Mouse (Mus musculus) layer of hippocampus, postnatal 10 days (tissue): ENCODE measurements around the gene Mab21l3. TPM values are rescaled to one million over a fixed set of nuclear protein-coding genes. Genes with fewer than 3 reads are reported as not detected.
"Not testable (repeated sequence)": the region's sequence is repeated elsewhere in the genome, so short reads cannot be mapped to it uniquely, and the experiment has no call there.

Source experiments
- DNase-seq, 2 experiments: peaks; one replicate each; pipeline ENCODE4 v3.0.0; 2021; ENCODE audit warnings: low spot score in 2 of 2
- total RNA-seq, 2 experiments: library from RNA; stranded (reverse); gene quantifications; 2 replicates each; pipeline ENCODE4 v1.2.3; 2021

The Mab21l3 gene
- total RNA-seq, 2 experiments from 2014 or later: 0.18 to 0.30 TPM

GRCm38 (mm10) chr3:101842372-101843094 lies 6.2 kb downstream of the Mab21l3 start:
- no peak for DNase-seq

- no peak for DNase-seq
Measured at GRCm38 (mm10) chr3:101839327-101839726, 9.4 kb downstream of the Mab21l3 start.

GRCm38 (mm10) chr3:101836971-101837370 lies 11.8 kb downstream of the Mab21l3 start:
- no peak for DNase-seq

GRCm38 (mm10) chr3:101836532-101836931 lies 12.2 kb downstream of the Mab21l3 start:
- DNase-seq: no peak

- DNase-seq: peak; percentile 41 to 44
Measured at GRCm38 (mm10) chr3:101836045-101836444, 12.7 kb downstream of the Mab21l3 start.

GRCm38 (mm10) chr3:101831189-101831858 lies 17.4 kb downstream of the Mab21l3 start:
- DNase-seq: no peak

- DNase-seq: no peak
Measured at GRCm38 (mm10) chr3:101829881-101830616, 18.7 kb downstream of the Mab21l3 start.

GRCm38 (mm10) chr3:101828595-101828994 lies 20.2 kb downstream of the Mab21l3 start:
- DNase-seq: no peak

GRCm38 (mm10) chr3:101827220-101827715 lies 21.5 kb downstream of the Mab21l3 start:
- no peak for DNase-seq

- DNase-seq: no peak
Measured at GRCm38 (mm10) chr3:101824338-101824737, 24.4 kb downstream of the Mab21l3 start.

GRCm38 (mm10) chr3:101822052-101822451 lies 26.7 kb downstream of the Mab21l3 start:
- DNase-seq: no peak

- DNase-seq: not testable (repeated sequence)
Measured at GRCm38 (mm10) chr3:101820708-101821107, 28.1 kb downstream of the Mab21l3 start.

GRCm38 (mm10) chr3:101816006-101816405 lies 32.8 kb downstream of the Mab21l3 start:
- DNase-seq: no peak

GRCm38 (mm10) chr3:101814790-101815189 lies 34.0 kb downstream of the Mab21l3 start:
- DNase-seq: no peak

GRCm38 (mm10) chr3:101812341-101812962 lies 36.3 kb downstream of the Mab21l3 start:
- DNase-seq: peak; percentile 77 to 86

- DNase-seq: no peak
Measured at GRCm38 (mm10) chr3:101811931-101812330, 36.8 kb downstream of the Mab21l3 start.

- no peak for DNase-seq
Measured at GRCm38 (mm10) chr3:101807646-101808045, 41.1 kb downstream of the Mab21l3 start.

- peak; percentile 48 to 49 for DNase-seq
Measured at GRCm38 (mm10) chr3:101806941-101807340, 41.8 kb downstream of the Mab21l3 start.

GRCm38 (mm10) chr3:101806149-101806548 lies 42.6 kb downstream of the Mab21l3 start:
- DNase-seq: peak; percentile 92 to 93

- DNase-seq: no peak
Measured at GRCm38 (mm10) chr3:101805562-101806004, 43.2 kb downstream of the Mab21l3 start.

GRCm38 (mm10) chr3:101804971-101805561 lies 43.7 kb downstream of the Mab21l3 start:
- no peak for DNase-seq
